Mouse (Mus musculus): Measurements from ENCODE around the gene 5730596B20Rik. TPM values are rescaled to one million over a fixed set of nuclear protein-coding genes. Genes with fewer than 3 reads are reported as not detected.

The 5730596B20Rik gene
- polyA plus RNA-seq, 1 experiment from 2014 or later, result not detected

GRCm38 (mm10) chr6:52190906-52191810 is 13.9 kb downstream of the 5730596B20Rik start, which contains the start of gene Hoxa4:
Hoxa4 (minus strand) TSS chr6:52191753.
- no peaks in the 10 kb centered on the region for H3K9me3 ChIP-seq (ENCODE audit: low read length)
- 4% methylated on average over 60 of the region's 102 CpGs for WGBS (ENCODE audit: insufficient replicate concordance)
- peak within 1 kb of the TSS; percentile 73 for H3K4me2 ChIP-seq (ENCODE audit: low read depth, low read length)
- ATAC-seq (peak; percentile 21; the same call in 1 of the 2 replicates), DNase-seq (no peak)
- H3K9ac ChIP-seq (replicated peaks), result peak within 1 kb of the TSS; percentile 58
- peak within 1 kb of the TSS; percentile 55 for H3K4me3 ChIP-seq (ENCODE audit: low read depth, low read length)
- peaks cover 74% of the 10 kb centered on the region for H3K27me3 ChIP-seq (ENCODE audit: insufficient read depth, low read length)
- TF ChIP-seq CTCF (IDR thresholded peaks at IDR 0.05; ENCODE audit: low read depth) (no peak), EP300 (IDR thresholded peaks at IDR 0.05; ENCODE audit: low read depth) (no peak)
- peak within 1 kb of the TSS; percentile 31 for H3K27ac ChIP-seq (ENCODE audit: low read depth)
- H3K36me3 ChIP-seq (replicated peaks; ENCODE audit: insufficient read depth, low read length), result no peaks in the 10 kb centered on the region
- peaks cover 9% of the 10 kb centered on the region for H3K4me1 ChIP-seq (ENCODE audit: insufficient read depth)

- no peaks in the 10 kb centered on the region for H3K36me3 ChIP-seq (replicated peaks; ENCODE audit: insufficient read depth, low read length)
- H3K27me3 ChIP-seq (ENCODE audit: insufficient read depth, low read length), result peaks cover 70% of the 10 kb centered on the region
- H3K27ac ChIP-seq (ENCODE audit: low read depth), result no peak overlapping the region
- H3K4me1 ChIP-seq (ENCODE audit: insufficient read depth), result peaks cover 9% of the 10 kb centered on the region
- TF ChIP-seq EP300 (IDR thresholded peaks at IDR 0.05; ENCODE audit: low read depth), result no peak
- WGBS (ENCODE audit: insufficient replicate concordance), result 2% methylated on average over 29 of the region's 55 CpGs
- DNase-seq (peak; percentile 82), ATAC-seq (peak; percentile 84)
- no peaks in the 10 kb centered on the region for H3K9me3 ChIP-seq (ENCODE audit: low read length)
- H3K9ac ChIP-seq (replicated peaks), result peak overlapping the region; percentile 50
- H3K4me3 ChIP-seq (ENCODE audit: low read depth, low read length), result peak overlapping the region; percentile 55
- peak overlapping the region; percentile 73 for H3K4me2 ChIP-seq (ENCODE audit: low read depth, low read length)
These were observed 14.7 kb downstream of the 5730596B20Rik start for GRCm38 (mm10) chr6:52191860-52192550.

GRCm38 (mm10) chr6:52194690-52195089 is 17.4 kb downstream of the 5730596B20Rik start:
- DNase-seq, result no peak
- TF ChIP-seq CTCF (IDR thresholded peaks at IDR 0.05; ENCODE audit: low read depth) (no peak), EP300 (IDR thresholded peaks at IDR 0.05; ENCODE audit: low read depth) (no peak)
- H3K27me3 ChIP-seq (ENCODE audit: insufficient read depth, low read length), result peaks cover 63% of the 10 kb centered on the region
- no peak for ATAC-seq
- no peak overlapping the region for H3K4me3 ChIP-seq (ENCODE audit: low read depth, low read length)
- no peaks in the 10 kb centered on the region for H3K36me3 ChIP-seq (replicated peaks; ENCODE audit: insufficient read depth, low read length)
- H3K4me1 ChIP-seq (ENCODE audit: insufficient read depth), result peaks cover 9% of the 10 kb centered on the region
- H3K27ac ChIP-seq (ENCODE audit: low read depth), result no peak overlapping the region
- no peak overlapping the region for H3K9ac ChIP-seq (replicated peaks)
- no peaks in the 10 kb centered on the region for H3K9me3 ChIP-seq (ENCODE audit: low read length)
- 53% methylated on average over 10 of the region's 10 CpGs for WGBS (ENCODE audit: insufficient replicate concordance)
- no peak overlapping the region for H3K4me2 ChIP-seq (ENCODE audit: low read depth, low read length)

GRCm38 (mm10) chr6:52196811-52197210 is 19.5 kb downstream of the 5730596B20Rik start:
- ATAC-seq (no peak), DNase-seq (no peak)
- no peaks in the 10 kb centered on the region for H3K36me3 ChIP-seq (replicated peaks; ENCODE audit: insufficient read depth, low read length)
- no peak overlapping the region for H3K4me2 ChIP-seq (ENCODE audit: low read depth, low read length)
- TF ChIP-seq CTCF (IDR thresholded peaks at IDR 0.05; ENCODE audit: low read depth), result no peak
- TF ChIP-seq EP300 (IDR thresholded peaks at IDR 0.05; ENCODE audit: low read depth), result no peak
- WGBS (ENCODE audit: insufficient replicate concordance), result 51% methylated on average over 9 of the region's 9 CpGs
- H3K4me3 ChIP-seq (ENCODE audit: low read depth, low read length), result no peak overlapping the region
- H3K4me1 ChIP-seq (ENCODE audit: insufficient read depth), result peaks cover 9% of the 10 kb centered on the region
- H3K27me3 ChIP-seq (ENCODE audit: insufficient read depth, low read length), result peaks cover 65% of the 10 kb centered on the region
- no peak overlapping the region for H3K9ac ChIP-seq (replicated peaks)
- no peak overlapping the region for H3K27ac ChIP-seq (ENCODE audit: low read depth)
- no peaks in the 10 kb centered on the region for H3K9me3 ChIP-seq (ENCODE audit: low read length)

GRCm38 (mm10) chr6:52197271-52197670 is 20.0 kb downstream of the 5730596B20Rik start:
- peaks cover 62% of the 10 kb centered on the region for H3K27me3 ChIP-seq (ENCODE audit: insufficient read depth, low read length)
- H3K4me2 ChIP-seq (ENCODE audit: low read depth, low read length), result no peak overlapping the region
- no peaks in the 10 kb centered on the region for H3K9me3 ChIP-seq (ENCODE audit: low read length)
- no peak overlapping the region for H3K9ac ChIP-seq (replicated peaks)
- no peaks in the 10 kb centered on the region for H3K36me3 ChIP-seq (replicated peaks; ENCODE audit: insufficient read depth, low read length)
- 51% methylated on average over 10 of the region's 10 CpGs for WGBS (ENCODE audit: insufficient replicate concordance)
- H3K4me1 ChIP-seq (ENCODE audit: insufficient read depth), result peaks cover 4% of the 10 kb centered on the region
- TF ChIP-seq EP300 (IDR thresholded peaks at IDR 0.05; ENCODE audit: low read depth) (no peak), CTCF (IDR thresholded peaks at IDR 0.05; ENCODE audit: low read depth) (peak; percentile 59)
- H3K4me3 ChIP-seq (ENCODE audit: low read depth, low read length), result no peak overlapping the region
- DNase-seq (no peak), ATAC-seq (0 out of 2 replicates have a peak, but pooled peaks have one; percentile 60)
- H3K27ac ChIP-seq (ENCODE audit: low read depth), result no peak overlapping the region
